Mouse (Mus musculus) limb, embryonic 13.5 days (tissue): ENCODE measurements around the gene Gpr84. TPM values are rescaled to one million over a fixed set of nuclear protein-coding genes. Genes with fewer than 3 reads are reported as not detected.
A peak's percentile ranks its signal among the peaks of the same experiment; 100 is the strongest.

Experiments used
- ATAC-seq: fragments of 200-750 bp; cut with Nextera tagmentation; 2 replicates; pipeline ENCODE4 v1.8.0; 2017; ENCODE audit warnings: low read depth, moderate number of reproducible peaks, moderate TSS enrichment; ENCODE audit not compliant: low FRiP score
- H3K27ac ChIP-seq: fragments of 300-500 bp; sonication (generic); 2 replicates; pipeline ENCODE4 v1.5.1; 2015; ENCODE audit warnings: inconsistent platforms, mild to moderate bottlenecking, moderate library complexity
- H3K27me3 ChIP-seq: fragments of 300-500 bp; sonication (generic); 2 replicates; pipeline ENCODE4 v1.6.1; 2015; ENCODE audit warnings: mild to moderate bottlenecking, inconsistent platforms
- H3K36me3 ChIP-seq: fragments of 300-500 bp; sonication (generic); 2 replicates; pipeline ENCODE4 v1.6.1; 2015; ENCODE audit warnings: inconsistent platforms, mild to moderate bottlenecking, moderate library complexity
- H3K4me1 ChIP-seq: fragments of 300-500 bp; sonication (generic); 2 replicates; pipeline ENCODE4 v1.6.1; 2015; ENCODE audit warnings: inconsistent platforms
- H3K4me2 ChIP-seq: fragments of 300-500 bp; sonication (generic); replicated peaks from 2 replicates; pipeline ENCODE4 v1.6.1; 2015; ENCODE audit warnings: inconsistent platforms, mild to moderate bottlenecking, moderate library complexity
- H3K4me3 ChIP-seq: fragments of 300-500 bp; sonication (generic); 2 replicates; pipeline ENCODE4 v1.5.1; 2015; ENCODE audit warnings: moderate library complexity, mild to moderate bottlenecking, inconsistent platforms
- H3K9ac ChIP-seq: fragments of 300-500 bp; sonication (generic); 2 replicates; pipeline ENCODE4 v1.6.1; 2015; ENCODE audit warnings: mild to moderate bottlenecking, inconsistent platforms
- H3K9me3 ChIP-seq: fragments of 300-500 bp; sonication (generic); 2 replicates; pipeline ENCODE4 v1.6.1; 2016; ENCODE audit warnings: inconsistent platforms
- WGBS: fragments of 180-500 bp; shearing (Covaris S2); methylation state at CpG from one replicate; pipeline ENCODE4 v1.1.7; 2015; 5-methylcytosine and 5-hydroxymethylcytosine counted together
- polyA plus RNA-seq: library from polyadenylated mRNA; unstranded; fragments of >200 nt; fragmentation: Nextera tagmentation; extraction: Ambion mirVana; gene quantifications from 2 replicates; pipeline ENCODE4 v1.2.1, GENCODE M21; 2015

Gpr84 gene
- 0.34 and 0.41 TPM in 2 replicates for polyA plus RNA-seq

- Histone ChIP-seq H3K9ac (peak within 1 kb of the TSS; percentile 19; the same call in 1 of the 2 replicates), H3K4me1 (peaks cover 51% of the 10 kb centered on the region), H3K9me3 (no peaks in the 10 kb centered on the region), H3K27ac (no peak within 1 kb of the TSS), H3K27me3 (peaks cover 8% of the 10 kb centered on the region), H3K4me2 (no peak within 1 kb of the TSS), H3K36me3 (peaks cover 3% of the 10 kb centered on the region; the same call in 1 of the 2 replicates), H3K4me3 (no peak within 1 kb of the TSS)
- ATAC-seq, result no peak
- 55% methylated on average over 6 of the region's 6 CpGs for WGBS
Measured at GRCm38 (mm10) chr15:103310365-103310910, at the start of gene Gpr84. Gene Gpr84 (minus strand): TSS chr15:103310612.

DNA sequence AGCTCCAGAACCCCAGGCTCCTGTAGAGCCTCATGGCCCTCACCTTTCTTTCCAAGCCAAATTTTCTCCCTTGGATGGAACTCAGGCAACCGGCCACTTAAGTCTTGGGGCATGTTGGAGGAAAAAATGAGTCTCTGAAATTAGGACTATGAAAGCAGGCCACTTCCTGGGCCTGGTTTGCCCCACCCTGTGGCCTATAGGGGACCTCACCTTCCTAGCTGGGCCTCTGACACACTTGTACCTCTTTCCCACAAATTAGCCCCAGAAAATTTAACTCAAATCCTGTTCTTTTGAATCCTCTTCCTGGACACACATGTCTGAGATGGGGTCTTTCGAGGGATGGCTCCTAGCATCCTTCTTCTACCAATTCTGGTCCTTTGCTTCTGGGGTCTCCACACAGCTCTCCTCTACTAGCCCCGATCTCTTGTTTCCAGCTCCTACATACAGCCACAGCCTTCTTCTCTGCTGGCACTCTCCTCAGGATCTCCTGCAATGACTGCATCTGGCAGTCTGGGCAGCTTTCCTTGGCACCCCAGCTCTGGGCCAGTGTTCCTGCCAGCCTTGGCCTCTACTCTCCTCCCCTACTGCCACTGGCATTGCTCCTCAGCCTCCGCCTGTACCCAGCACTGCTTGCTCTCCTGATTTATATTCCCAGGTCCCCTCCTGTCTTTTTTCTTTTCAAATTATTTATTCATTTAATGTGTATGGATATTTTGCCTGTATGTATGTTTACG lies 49.6 kb upstream of the Gpr84 start:
- no peak overlapping the region for H3K9ac ChIP-seq
- peaks cover 37% of the 10 kb centered on the region for H3K4me1 ChIP-seq
- no peak overlapping the region for H3K4me2 ChIP-seq
- H3K36me3 ChIP-seq, result peaks cover 32% of the 10 kb centered on the region
- H3K4me3 ChIP-seq, result no peak overlapping the region
- ATAC-seq, result no peak
- 92% methylated on average over 5 of the region's 5 CpGs for WGBS
- no peaks in the 10 kb centered on the region for H3K9me3 ChIP-seq
- H3K27ac ChIP-seq, result no peak overlapping the region
- H3K27me3 ChIP-seq, result no peaks in the 10 kb centered on the region

- Histone ChIP-seq H3K36me3 (peaks cover 42% of the 10 kb centered on the region), H3K4me2 (no peak overlapping the region; the same call in 1 of the 2 replicates), H3K4me3 (no peak overlapping the region), H3K27ac (no peak overlapping the region; the same call in 1 of the 2 replicates), H3K4me1 (peaks cover 28% of the 10 kb centered on the region), H3K27me3 (no peaks in the 10 kb centered on the region), H3K9me3 (no peaks in the 10 kb centered on the region), H3K9ac (no peak overlapping the region)
- ATAC-seq, result peak; percentile 41; the same call in 1 of the 2 replicates
- WGBS, result 59% methylated on average over 1 of the region's 1 CpGs
Measured at GRCm38 (mm10) chr15:103359122-103359510, 48.7 kb upstream of the Gpr84 start.

DNA sequence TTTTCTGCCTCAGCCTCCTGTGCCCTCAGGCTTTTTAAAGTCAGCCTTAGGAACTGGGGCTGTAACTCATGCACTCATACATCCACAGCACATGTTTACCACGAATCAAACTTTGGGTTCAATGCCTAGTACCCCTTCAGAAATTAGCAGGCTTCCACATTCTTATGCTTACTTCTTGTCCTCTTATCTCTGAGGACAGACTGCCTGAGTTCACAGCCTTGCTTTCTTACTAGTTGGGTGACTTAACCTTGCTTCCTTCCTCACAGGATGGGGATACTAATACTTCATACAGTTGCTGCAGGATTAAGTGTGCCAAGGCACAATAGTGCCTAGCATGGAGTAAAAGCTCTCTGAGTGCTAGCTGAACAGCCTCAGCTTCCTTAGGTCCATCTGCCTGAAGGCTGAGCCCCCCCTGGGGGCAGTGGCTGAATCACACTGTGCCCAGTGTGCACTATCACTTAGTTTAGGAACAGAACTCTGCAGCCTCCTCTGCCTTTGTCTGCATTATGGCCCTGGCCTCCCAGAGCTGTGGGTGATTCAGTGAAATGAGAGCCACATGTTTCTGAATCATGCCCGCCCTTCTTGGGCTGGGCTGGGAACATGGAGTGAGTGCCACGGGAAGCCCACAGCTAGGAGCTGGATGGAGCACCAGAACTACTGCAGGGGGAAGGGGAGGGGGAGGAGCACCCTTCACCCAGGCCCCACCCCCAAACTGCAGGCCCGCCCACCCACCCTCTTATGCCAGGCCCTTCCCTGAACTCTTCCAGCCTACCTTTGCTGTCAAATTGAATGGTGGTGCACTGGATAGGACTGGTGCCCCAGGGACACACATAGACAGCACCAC lies 48.1 kb upstream of the Gpr84 start:
- H3K4me2 ChIP-seq, result no peak overlapping the region; the same call in 1 of the 2 replicates
- H3K27me3 ChIP-seq, result no peaks in the 10 kb centered on the region
- 14% methylated on average over 4 of the region's 4 CpGs for WGBS
- no peaks in the 10 kb centered on the region for H3K9me3 ChIP-seq
- no peak overlapping the region for H3K4me3 ChIP-seq
- H3K9ac ChIP-seq, result 0 out of 2 replicates have a peak overlapping the region, but pooled peaks have one; percentile 53
- peaks cover 24% of the 10 kb centered on the region for H3K4me1 ChIP-seq
- peak overlapping the region; percentile 84 for H3K27ac ChIP-seq
- peaks cover 46% of the 10 kb centered on the region for H3K36me3 ChIP-seq
- ATAC-seq, result peak; percentile 73

- peak overlapping the region; percentile 84; the same call in 1 of the 2 replicates for H3K27ac ChIP-seq
- no peak overlapping the region for H3K4me3 ChIP-seq
- no peaks in the 10 kb centered on the region for H3K9me3 ChIP-seq
- no peak overlapping the region for H3K4me2 ChIP-seq
- ATAC-seq, result no peak
- H3K27me3 ChIP-seq, result no peaks in the 10 kb centered on the region
- H3K36me3 ChIP-seq, result peaks cover 51% of the 10 kb centered on the region
- H3K9ac ChIP-seq, result no peak overlapping the region
- WGBS, result 81% methylated on average over 4 of the region's 4 CpGs
- H3K4me1 ChIP-seq, result peaks cover 24% of the 10 kb centered on the region
Measured at GRCm38 (mm10) chr15:103357817-103358216, 47.4 kb upstream of the Gpr84 start.

GRCm38 (mm10) chr15:103356130-103356529 lies 45.7 kb upstream of the Gpr84 start:
- WGBS, result 72% methylated on average over 4 of the region's 4 CpGs
- peaks cover 67% of the 10 kb centered on the region for H3K36me3 ChIP-seq
- no peak overlapping the region for H3K27ac ChIP-seq
- no peaks in the 10 kb centered on the region for H3K9me3 ChIP-seq
- no peak overlapping the region for H3K9ac ChIP-seq
- no peak for ATAC-seq
- H3K4me1 ChIP-seq, result peaks cover 21% of the 10 kb centered on the region
- no peak overlapping the region for H3K4me3 ChIP-seq
- no peaks in the 10 kb centered on the region for H3K27me3 ChIP-seq
- H3K4me2 ChIP-seq, result no peak overlapping the region

DNA sequence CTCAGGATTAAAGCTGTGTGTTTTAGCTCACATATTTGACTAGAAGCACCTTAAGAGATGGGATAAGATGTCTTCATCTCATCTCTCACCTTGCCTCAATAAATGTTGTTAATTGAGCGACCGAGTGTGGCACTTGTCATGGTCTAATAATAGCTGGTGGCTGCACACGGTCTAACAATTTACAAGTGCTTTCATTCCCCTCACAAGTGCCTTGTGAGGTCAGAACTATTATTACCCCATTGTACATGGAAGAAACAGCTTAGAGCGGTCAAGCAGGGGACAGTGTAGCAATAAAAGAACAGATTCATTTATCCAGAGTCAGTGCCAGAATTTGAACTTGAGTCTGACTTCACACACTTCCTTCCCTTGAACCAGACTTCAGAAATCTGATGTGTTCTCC lies 45.0 kb upstream of the Gpr84 start:
- peaks cover 21% of the 10 kb centered on the region for H3K4me1 ChIP-seq
- WGBS, result 82% methylated on average over 4 of the region's 4 CpGs
- H3K9me3 ChIP-seq, result no peaks in the 10 kb centered on the region
- no peaks in the 10 kb centered on the region for H3K27me3 ChIP-seq
- H3K4me3 ChIP-seq, result no peak overlapping the region
- ATAC-seq, result no peak
- no peak overlapping the region for H3K27ac ChIP-seq
- no peak overlapping the region for H3K4me2 ChIP-seq
- no peak overlapping the region for H3K9ac ChIP-seq
- peaks cover 74% of the 10 kb centered on the region for H3K36me3 ChIP-seq

GRCm38 (mm10) chr15:103354690-103355089 lies 44.3 kb upstream of the Gpr84 start:
- no peak for ATAC-seq
- WGBS, result 77% methylated on average over 2 of the region's 2 CpGs
- Histone ChIP-seq H3K4me1 (peaks cover 18% of the 10 kb centered on the region), H3K27me3 (no peaks in the 10 kb centered on the region), H3K9ac (no peak overlapping the region), H3K4me2 (no peak overlapping the region), H3K36me3 (peaks cover 82% of the 10 kb centered on the region), H3K27ac (no peak overlapping the region), H3K9me3 (no peaks in the 10 kb centered on the region), H3K4me3 (no peak overlapping the region)

DNA sequence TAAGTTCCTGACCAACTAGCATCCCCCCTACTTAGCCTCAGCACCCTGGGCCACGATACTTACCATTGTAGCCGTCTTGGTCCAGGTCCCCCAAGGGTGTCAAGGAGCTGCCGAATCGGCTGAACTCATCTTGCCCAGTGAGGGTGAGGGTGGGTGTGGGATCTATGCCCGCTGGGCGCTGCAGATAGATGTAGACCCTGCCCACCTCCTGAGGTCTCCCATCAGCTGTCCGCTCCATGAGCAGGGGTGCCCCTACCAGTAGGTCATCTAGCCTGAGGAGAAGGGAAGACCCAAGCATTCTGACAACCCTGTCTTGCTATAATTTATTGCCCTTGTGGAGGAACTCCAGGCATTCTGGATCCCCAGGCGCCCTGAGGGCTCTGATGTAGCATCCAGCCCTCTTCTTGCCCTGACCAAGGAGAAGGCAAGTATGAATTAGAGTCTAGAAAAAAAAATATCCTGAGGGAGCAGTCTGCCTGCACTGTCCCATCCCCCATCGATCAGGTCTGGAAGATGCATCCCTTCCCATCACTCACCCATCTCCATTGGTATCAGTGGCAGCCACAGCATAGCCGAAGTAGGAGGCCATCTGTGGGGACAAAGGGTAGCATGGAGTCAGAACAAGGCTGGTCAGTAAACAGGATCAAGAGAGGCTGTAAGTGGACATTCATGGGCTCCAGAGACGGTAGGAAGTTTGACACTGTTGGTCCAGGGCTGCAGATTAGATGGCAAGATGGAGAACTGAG lies 43.3 kb upstream of the Gpr84 start:
- 93% methylated on average over 11 of the region's 11 CpGs for WGBS
- H3K27ac ChIP-seq, result no peak overlapping the region
- no peak for ATAC-seq
- H3K4me2 ChIP-seq, result no peak overlapping the region
- no peak overlapping the region for H3K4me3 ChIP-seq
- H3K27me3 ChIP-seq, result no peaks in the 10 kb centered on the region
- no peak overlapping the region for H3K9ac ChIP-seq
- no peaks in the 10 kb centered on the region for H3K9me3 ChIP-seq
- peaks cover 8% of the 10 kb centered on the region for H3K4me1 ChIP-seq
- H3K36me3 ChIP-seq, result peaks cover 92% of the 10 kb centered on the region

- Histone ChIP-seq H3K4me1 (no peaks in the 10 kb centered on the region), H3K27ac (no peak overlapping the region), H3K27me3 (no peaks in the 10 kb centered on the region), H3K9me3 (no peaks in the 10 kb centered on the region), H3K4me3 (no peak overlapping the region), H3K36me3 (peaks cover 96% of the 10 kb centered on the region), H3K9ac (no peak overlapping the region), H3K4me2 (no peak overlapping the region)
- 45% methylated on average over 4 of the region's 4 CpGs for WGBS
- ATAC-seq, result peak; percentile 26; the same call in 1 of the 2 replicates
Measured at GRCm38 (mm10) chr15:103352856-103353255, 42.4 kb upstream of the Gpr84 start.

- no peak for ATAC-seq
- peaks cover 3% of the 10 kb centered on the region; the same call in 1 of the 2 replicates for H3K4me1 ChIP-seq
- no peak overlapping the region for H3K27ac ChIP-seq
- H3K27me3 ChIP-seq, result no peaks in the 10 kb centered on the region
- no peak overlapping the region for H3K9ac ChIP-seq
- H3K36me3 ChIP-seq, result peaks cover 90% of the 10 kb centered on the region
- WGBS, result 13% methylated on average over 2 of the region's 2 CpGs
- no peak overlapping the region for H3K4me3 ChIP-seq
- no peak overlapping the region for H3K4me2 ChIP-seq
- no peaks in the 10 kb centered on the region for H3K9me3 ChIP-seq
Measured at GRCm38 (mm10) chr15:103347275-103347684, 36.9 kb upstream of the Gpr84 start.
